Mouse (Mus musculus): ENCODE measurements at regions not wholly inside any gene's neighbourhood (a gene's known extent, or its start where the extent isn't known, plus 50 kb on each side); places are given as distances from the start of the nearest gene placed in this dataset.

GRCm38 (mm10) chr14:46517258-46517657, 126.8 kb upstream of the Bmp4 start:
- TF ChIP-seq CTCF (conservative IDR thresholded peaks at IDR 0.05; ENCODE audit: low read length) (no peak), POU5F1 (IDR thresholded peaks at IDR 0.05; ENCODE audit: borderline replicate concordance, low read length) (no peak)

Measured in E14TG2a.4 (cell line).